Mouse (Mus musculus): ENCODE data around the gene Tent5c.

GRCm38 (mm10) chr3:100460510-100460909 is 28.6 kb downstream of the Tent5c start:
- no peak for TF ChIP-seq CTCF (IDR thresholded peaks at IDR 0.05; ENCODE audit: insufficient read depth, low read length)
- no peak for TF ChIP-seq POLR2A (IDR thresholded peaks at IDR 0.05; ENCODE audit: borderline replicate concordance, extremely low read depth, low read depth, low read length)
